Mouse (Mus musculus) ZHBTc4 (cell line): ENCODE data around the gene Dnmt3c.
A peak's percentile ranks its signal among the peaks of the same experiment; 100 is the strongest.
"Not testable (repeated sequence)": the region's sequence is repeated elsewhere in the genome, so short reads cannot be mapped to it uniquely, and the experiment has no call there.

ENCODE experiments used
- DNase-seq: peaks from one replicate; pipeline ENCODE4 v3.0.0-alpha.2; 2011; ENCODE audit warnings: low read depth, low spot score

Gene Dnmt3c

GRCm38 (mm10) chr2:153696352-153696751, at the start of gene Dnmt3c:
Gene Dnmt3c, plus strand, starts transcription at chr2:153696652.
- DNase-seq, result no peak

DNA sequence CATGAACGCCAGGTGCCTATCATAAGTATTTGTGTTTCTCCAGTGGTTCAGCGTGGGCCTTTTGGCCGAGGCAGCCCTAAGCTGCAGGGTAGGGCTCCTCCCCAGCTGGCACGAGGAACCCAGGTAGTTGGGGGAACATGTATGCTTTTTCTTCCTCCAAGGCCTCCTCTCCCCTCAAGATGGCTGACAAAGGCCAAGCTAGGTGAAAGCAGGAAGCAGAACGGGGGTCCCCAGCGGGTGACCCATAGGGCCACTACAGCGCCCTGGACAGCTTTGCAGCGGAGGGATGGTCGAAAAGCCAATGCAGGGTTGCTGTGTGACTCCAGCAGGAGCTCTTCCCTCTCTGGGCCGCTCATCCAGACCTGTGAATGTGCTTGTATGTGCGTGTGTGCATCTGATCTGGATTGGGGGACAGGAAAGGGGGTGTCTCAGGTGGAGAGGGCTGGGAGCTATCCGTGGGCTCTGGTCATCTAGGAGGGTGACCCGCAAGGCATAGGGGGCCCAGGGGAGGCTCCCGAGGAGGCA, 47.6 kb upstream of the Dnmt3c start:
- DNase-seq, result no peak

DNA sequence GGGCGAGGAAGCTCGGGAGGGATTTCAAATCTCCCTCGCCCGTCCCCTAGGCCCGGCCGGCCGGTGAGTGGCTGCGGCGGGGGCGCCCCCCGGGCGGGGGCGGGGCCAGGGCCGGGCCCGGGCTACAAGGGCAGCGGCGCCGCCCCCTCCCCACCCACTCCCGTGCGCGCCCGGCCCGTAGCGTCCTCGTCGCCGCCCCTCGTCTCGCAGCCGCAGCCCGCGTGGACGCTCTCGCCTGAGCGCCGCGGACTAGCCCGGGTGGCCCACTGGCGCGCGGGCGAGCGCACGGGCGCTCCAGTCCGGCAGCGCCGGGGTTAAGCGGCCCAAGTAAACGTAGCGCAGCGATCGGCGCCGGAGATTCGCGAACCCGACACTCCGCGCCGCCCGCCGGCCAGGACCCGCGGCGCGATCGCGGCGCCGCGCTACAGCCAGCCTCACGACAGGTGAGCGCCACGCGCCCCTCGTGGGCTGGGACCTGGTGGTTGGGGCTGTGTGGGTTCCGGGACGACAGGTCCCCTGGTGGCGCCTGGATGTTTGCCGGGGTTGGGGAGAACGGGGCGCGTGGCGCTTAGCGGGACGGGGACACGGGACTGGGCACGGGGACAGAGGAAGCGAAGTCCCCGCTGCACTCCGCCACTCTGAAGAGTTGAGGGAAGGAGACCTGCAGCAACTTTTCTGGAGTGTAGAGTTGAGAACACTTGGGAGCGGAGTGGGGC, 47.0 kb upstream of the Dnmt3c start, which contains the start of gene Dnmt3b:
Gene Dnmt3b, plus strand, starts transcription at position 153 of the 716 bp plus-strand sequence.
- peak; percentile 73 for DNase-seq

- peak; percentile 49 for DNase-seq
These were observed 46.3 kb upstream of the Dnmt3c start for GRCm38 (mm10) chr2:153650014-153650687.

DNA sequence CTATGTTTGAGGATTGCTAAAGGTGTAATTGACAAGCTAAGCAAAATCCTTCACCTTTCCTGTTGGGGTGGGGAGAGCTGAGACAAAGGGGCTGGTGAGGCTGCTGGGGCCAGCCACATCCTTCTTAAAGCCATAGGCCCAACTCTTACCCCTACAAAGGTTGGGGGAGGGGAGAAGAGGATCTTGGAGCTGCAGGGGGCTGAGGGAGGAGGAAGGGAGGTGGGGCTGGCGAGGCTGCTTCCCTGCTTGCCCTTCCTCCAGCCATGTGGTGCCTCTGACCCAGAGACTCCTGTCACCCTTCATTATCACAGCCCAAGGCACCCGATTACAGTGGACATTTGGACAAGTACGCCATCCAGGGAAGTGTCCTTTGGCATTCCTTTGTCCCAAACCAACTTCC, 44.8 kb upstream of the Dnmt3c start:
- DNase-seq, result peak; percentile 77

- not testable (repeated sequence) for DNase-seq
These were observed 38.8 kb upstream of the Dnmt3c start for GRCm38 (mm10) chr2:153657659-153658058.

DNA sequence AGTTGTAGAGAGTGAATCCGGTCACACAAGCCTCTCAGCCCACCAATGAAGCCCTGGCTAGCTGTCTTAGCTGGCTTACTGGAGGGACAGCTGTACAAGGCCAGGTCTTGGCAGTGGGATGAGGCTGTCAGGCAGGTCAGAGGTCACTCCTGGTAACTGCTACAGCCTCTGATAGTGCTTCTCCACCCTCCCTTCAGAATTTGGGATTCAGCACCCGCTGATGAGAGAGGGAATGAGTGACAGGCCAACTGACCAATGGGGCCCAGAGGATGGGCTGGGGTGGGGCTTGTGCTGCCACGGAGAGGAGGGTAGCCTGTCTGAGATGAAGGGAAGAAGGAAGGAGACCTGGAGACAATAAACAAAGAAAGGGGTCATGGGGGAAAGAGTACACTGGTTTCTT, 35.8 kb upstream of the Dnmt3c start:
- peak; percentile 89 for DNase-seq

- DNase-seq, result no peak
These were observed 31.1 kb upstream of the Dnmt3c start for GRCm38 (mm10) chr2:153665401-153665800.

DNA sequence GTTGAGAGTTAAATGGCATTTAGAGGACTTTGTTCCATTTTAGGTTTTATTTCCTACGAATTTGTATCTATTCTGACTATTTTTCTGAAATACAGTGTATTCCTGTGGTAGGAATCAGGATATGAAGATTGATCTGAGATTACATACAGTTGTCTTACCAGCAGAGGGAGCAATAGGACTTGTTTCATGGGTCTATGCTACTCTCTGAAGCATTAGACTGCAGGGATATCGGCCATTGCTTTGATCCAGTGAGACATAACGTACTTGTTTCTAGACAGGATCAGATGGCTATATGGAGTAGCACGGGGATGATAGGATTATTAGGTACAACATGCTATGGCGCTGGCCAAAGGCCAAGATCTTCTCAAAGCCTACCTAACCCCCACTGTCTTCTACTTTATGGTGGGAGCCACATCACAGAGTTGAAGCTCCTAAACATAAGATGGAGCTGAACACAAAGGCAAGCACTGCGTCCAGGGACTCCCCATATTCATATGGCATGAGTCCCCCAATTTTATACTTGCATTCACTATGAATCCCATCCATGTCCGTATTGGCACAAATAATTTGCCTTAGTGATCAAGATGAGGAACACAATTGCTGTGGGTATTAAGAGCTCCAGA, 27.6 kb upstream of the Dnmt3c start:
- peak; percentile 67 for DNase-seq

DNA sequence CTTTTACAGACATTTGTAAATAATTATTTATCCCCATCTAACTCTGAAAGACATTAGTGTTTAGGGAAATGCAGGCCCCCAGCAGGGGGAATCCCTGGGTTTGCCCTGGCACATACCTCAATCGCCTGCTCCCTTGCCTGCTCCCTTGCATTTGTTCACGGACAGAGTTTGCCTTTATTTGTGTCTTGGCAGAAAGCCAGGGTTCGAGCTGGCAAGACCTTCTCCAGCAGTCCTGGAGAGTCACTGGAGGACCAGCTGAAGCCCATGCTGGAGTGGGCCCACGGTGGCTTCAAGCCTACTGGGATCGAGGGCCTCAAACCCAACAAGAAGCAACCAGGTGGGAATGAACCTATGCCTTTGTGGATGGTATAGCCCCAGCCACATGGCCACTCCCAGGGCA, 26.3 kb upstream of the Dnmt3c start:
- no peak for DNase-seq

- DNase-seq, result no peak
These were observed 23.8 kb upstream of the Dnmt3c start for GRCm38 (mm10) chr2:153672619-153673018.

DNA sequence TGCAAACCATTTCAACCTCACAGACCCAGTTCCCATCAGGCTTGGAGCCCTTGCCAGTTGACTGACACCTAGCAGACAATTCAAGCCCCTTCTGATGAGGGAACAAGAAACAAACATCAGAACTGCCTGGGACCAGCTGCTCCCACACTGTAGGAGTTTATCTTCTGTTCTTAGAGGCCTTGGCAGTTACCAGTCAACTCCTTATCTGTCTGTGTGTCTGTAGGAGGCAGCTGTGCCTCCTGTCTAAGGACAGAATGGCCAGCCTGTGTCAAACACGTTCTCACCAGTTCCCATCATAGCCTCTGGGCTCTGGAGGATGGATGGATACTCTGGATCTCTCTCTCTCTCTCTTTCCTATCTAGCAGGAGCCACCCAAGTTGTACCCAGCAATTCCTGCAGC, 21.1 kb upstream of the Dnmt3c start:
- not testable (repeated sequence) for DNase-seq

DNA sequence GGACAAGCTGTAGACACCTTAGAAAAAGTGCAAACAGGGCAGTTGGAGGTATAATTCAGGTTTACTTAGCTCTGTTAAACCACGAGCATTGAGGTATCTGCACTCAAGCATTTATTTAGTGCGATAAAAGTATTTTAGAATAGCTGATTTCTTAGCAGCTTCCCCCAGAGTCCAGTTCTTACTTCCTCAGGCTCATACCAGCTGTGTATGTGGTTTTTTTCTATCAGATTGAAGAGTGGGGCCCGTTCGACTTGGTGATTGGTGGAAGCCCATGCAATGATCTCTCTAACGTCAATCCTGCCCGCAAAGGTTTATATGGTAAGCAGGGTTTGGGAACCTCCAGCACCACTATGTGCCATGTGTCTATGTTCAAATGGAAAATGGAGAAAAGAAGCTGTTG, 19.5 kb upstream of the Dnmt3c start:
- DNase-seq, result no peak

GRCm38 (mm10) chr2:153677550-153677949, 18.9 kb upstream of the Dnmt3c start:
- DNase-seq, result no peak

DNA sequence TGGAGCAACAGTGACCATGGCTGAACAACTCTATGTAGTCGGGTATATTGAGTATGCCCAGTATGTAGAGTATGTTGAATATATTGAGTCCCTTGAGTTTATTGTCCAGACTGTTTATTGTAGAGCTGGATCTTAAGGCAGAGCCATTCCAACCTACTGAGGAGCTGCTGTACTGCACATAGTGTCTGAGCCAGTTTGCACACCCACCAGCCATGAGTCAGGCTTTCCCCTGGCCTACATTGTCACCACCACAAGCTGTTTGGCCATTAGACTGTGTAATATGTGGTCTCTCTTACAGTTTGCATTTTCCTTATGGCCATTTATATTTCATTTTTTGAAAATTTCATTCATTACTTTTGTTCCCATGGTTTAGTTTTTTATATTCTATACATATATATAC, 16.5 kb upstream of the Dnmt3c start:
- DNase-seq, result no peak

- not testable (repeated sequence) for DNase-seq
These were observed 3.0 kb upstream of the Dnmt3c start for GRCm38 (mm10) chr2:153693413-153693812.

GRCm38 (mm10) chr2:153694462-153695085, 1.9 kb upstream of the Dnmt3c start:
- DNase-seq, result peak; percentile 82

GRCm38 (mm10) chr2:153703389-153703788, 6.9 kb downstream of the Dnmt3c start:
- no peak for DNase-seq

DNA sequence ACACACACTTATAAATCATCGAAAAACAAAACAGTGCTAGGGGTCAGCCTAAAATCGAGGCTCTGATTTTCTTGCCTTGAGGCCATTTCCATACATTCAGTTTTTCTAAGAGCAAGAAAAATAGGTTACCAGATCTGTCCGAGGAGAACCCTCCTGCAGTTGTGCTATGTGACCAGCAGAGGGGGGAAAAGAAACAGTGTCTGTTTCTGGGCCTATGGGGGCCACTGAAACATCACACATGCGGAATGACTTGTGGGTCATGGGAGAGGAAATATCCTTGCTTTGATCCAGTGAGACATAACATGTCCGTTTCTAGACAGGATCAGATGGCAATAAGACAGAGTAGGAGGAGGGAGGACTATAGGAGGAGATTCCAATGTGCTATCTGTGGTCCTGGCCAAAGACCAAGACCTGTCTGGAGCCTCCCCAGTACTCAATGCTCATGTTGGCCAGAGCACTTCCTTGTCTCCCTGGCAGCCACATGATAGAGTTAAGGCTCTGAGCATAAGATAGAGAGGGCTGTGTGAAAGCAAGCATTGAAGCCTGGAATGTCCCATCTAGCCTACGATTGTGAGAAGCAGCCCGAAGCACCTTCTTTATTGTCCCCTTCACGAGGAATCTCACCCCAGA, 14.4 kb downstream of the Dnmt3c start:
- DNase-seq, result peak; percentile 67

DNA sequence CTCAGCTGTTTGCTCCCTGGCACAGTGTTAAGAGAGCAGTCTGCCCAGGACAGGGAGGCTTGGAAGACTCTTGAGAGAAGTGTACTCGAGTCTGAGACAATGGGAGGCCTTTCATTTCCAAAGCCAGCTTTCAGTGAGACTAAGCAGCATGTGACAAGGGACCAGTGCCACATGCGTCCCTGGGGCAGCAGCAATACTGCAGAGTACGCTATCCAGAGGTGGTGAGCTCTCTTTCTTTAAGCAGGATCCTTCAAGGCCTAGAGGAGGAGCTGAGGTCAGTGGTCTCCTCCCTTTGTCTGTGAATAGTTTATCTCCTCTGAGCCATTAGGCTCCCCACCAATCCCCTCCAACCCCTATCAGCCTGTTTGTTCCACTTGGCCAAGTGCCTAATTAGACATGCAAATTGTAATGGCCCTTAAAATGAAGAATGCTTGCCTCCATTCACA, 16.2 kb downstream of the Dnmt3c start:
- DNase-seq, result peak; percentile 17

- DNase-seq, result peak; percentile 42
These were observed 16.8 kb downstream of the Dnmt3c start for GRCm38 (mm10) chr2:153713227-153713626.
